Mouse (Mus musculus) liver, embryonic 12.5 days (tissue): ENCODE measurements around the gene Gm13697. TPM values are rescaled to one million over a fixed set of nuclear protein-coding genes. Genes with fewer than 3 reads are reported as not detected.

Experiments
- polyA plus RNA-seq: library from polyadenylated mRNA; unstranded; fragments of >200 nt; fragmentation: Nextera tagmentation; extraction: Ambion mirVana; gene quantifications from 2 replicates; pipeline ENCODE4 v1.2.1, GENCODE M21; 2016

Gm13697 gene
- polyA plus RNA-seq, 1 experiment from 2014 or later: not detected

Other genes starting within 250 kb of the Gm13697 start
- 0.53 and 0.57 TPM in 2 replicates for gene Fam171b, start 172.1 kb upstream of the Gm13697 start, polyA plus RNA-seq
- not detected in 2 replicates for gene Zswim2, start 43.5 kb upstream of the Gm13697 start, polyA plus RNA-seq
- not detected in 2 replicates for gene Gm13698, start 29.1 kb upstream of the Gm13697 start, polyA plus RNA-seq
- gene Gm13693, start 23.2 kb upstream of the Gm13697 start, polyA plus RNA-seq: not detected in 2 replicates
- gene Gm13695, start 17.4 kb upstream of the Gm13697 start, polyA plus RNA-seq: not detected in 2 replicates
- gene Gm13696, start 11.6 kb upstream of the Gm13697 start, polyA plus RNA-seq: not detected in 2 replicates
- gene Gm13694, start 5.8 kb upstream of the Gm13697 start, polyA plus RNA-seq: not detected in 2 replicates
- not detected in 2 replicates for gene Gm13691, start 5.8 kb downstream of the Gm13697 start, polyA plus RNA-seq